Mouse (Mus musculus) layer of hippocampus, postnatal 10 days (tissue): ENCODE data around the gene Cgnl1. TPM values are rescaled to one million over a fixed set of nuclear protein-coding genes. Genes with fewer than 3 reads are reported as not detected.

Experiments
- DNase-seq, 2 experiments: peaks; one replicate each; pipeline ENCODE4 v3.0.0; 2021; ENCODE audit warnings: low spot score in 2 of 2
- total RNA-seq, 2 experiments: library from RNA; stranded (reverse); gene quantifications; 2 replicates each; pipeline ENCODE4 v1.2.3; 2021

The Cgnl1 gene
- total RNA-seq, 2 experiments from 2014 or later = 9.6 to 15.0 TPM

DNA sequence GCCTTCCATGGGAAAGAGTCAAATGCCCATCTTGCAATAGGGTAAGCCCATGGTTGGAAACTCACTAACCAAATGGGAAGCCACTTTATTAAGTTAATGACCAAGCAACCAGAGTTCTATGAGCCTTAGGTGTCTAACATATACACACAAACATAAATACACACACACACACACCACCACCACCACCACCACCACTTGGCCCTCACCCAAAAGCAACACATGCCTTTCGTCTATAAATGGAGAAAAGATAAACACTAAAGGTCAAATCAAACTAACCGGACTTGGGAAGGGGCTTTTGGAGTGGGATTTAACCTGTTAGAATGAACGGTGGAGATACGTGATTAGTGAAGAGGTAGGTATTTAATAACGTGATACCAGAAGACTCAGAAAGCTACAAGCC, 180.3 kb downstream of the Cgnl1 start:
- no peak for DNase-seq

DNA sequence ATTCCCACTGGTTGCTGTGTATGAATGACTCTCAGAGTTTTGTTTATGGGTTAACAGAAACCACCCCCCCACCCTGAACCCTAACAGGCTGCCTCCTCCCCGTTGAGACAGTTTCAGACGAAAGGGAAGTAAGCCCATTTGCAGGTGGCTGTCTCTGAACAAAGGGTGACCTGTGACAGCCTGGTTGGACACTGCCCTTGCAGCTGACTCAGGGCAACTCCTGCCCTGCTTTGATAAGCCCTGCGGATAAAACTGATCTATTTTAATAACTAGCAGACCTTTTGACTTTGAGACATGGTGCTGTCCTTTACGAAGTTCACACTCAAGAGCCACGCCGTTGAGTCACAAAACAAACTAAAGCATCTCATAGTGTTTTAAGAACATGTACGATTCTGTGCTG, 181.6 kb downstream of the Cgnl1 start:
- no peak for DNase-seq

DNA sequence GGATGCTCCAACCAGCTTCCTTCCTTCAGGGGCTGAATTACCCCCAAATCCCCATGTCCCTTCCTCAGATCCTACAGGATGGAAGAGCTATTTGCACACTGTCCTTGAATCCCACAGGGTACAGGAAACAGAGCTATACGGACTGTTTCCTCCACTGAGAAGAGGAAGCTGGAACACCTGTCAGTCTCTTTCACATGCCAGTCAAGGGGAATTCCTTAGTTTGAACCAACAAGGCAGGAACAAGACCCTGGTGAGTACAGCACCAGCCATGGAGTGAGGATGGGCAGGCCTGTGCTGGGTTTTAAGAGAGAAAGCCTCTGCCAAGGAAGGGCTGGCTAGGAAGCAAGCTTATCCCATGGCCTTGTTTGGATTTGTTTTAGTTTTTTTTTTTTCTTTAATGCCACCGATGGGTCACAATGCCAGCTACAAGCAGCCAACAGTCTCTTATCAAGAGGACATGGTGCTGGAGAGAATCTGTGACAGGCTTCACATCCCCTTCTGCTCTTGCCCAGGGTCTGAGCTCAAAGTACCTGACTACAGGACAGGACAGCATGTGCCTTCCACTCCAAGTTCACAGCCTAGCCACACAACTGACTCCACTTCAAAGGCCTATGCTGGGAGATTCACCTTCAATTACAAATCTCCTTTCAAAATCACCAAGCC, 182.3 kb downstream of the Cgnl1 start:
- DNase-seq = no peak

DNA sequence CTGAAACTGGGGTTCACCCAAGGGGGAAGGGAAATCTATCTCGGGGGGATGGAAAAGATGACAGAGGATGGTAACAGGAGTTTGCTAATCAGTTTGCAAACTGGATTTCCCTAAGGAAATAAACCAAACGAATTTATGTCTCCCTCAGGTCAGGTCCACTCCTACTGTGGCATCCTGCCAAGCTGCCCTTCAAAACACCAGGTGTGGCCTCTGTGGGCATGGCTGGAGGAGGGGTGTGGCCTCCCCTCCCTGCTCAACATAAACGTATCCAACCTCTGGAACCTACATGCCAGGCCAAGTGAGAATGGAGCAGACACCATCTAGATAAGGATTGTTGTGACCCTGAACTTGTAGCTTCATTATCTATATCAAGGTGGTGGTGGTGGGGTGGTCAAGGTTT, 185.0 kb downstream of the Cgnl1 start:
- no peak for DNase-seq

DNA sequence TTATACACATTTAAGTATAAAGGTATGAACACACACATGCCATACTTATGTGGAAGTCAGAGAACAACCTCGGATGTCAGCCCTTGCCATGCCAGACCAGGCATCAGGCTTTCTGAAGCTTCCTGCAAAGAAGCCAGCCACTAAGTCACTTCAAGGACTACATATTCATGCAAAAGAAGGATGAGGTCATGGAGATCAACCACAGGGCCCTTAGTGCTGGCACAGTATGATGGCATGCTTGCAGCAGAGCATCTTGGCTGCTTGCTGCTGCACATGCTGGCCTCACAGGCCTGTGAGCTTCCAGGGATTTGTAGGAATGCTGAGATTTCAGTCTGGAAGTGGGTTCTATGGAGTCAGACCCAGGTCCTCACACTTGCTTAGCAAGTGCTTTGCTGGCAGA, 188.6 kb downstream of the Cgnl1 start:
- DNase-seq = no peak

DNA sequence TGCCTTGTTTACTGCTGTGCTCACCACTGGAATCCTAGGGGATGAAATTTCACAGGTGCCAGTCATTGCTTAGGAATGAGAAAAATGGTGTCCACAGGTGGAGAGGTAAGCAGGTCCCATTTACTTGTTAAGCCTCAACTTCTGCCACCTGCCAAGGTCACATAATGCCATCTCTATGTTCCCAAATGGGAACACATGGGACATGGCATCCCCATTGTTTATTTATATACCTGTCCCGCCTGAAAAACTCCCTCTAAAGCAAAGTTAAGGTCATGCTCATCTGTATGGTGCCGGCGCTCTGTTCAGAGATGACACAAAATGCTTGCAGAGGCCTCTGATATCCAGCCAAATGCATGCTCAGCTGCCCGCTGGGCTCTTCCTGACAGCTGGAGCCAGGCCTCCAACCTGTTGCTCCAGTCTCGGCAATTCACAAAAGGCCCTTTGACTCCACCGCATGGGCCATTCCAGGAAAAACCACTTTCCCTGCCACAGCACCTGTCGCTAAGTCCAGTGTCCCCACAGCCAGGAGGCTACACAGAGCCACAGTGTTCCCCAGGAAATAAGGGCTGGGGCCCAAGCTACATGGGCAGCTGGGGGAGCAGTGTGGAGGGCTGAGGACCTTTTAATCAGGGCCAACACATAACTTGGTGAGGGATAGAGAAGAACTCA, 192.4 kb downstream of the Cgnl1 start:
- peak; percentile 44 to 52 for DNase-seq

Other genes starting within 250 kb of the Cgnl1 start
- gene Myzap, start 179.2 kb downstream of the Cgnl1 start, total RNA-seq = 1 to 10 TPM; 1.3 to 2.1 TPM